Mouse (Mus musculus): ENCODE results near the gene Gm20517. TPM values are rescaled to one million over a fixed set of nuclear protein-coding genes. Genes with fewer than 3 reads are reported as not detected.

Gm20517 gene
- total and polyA plus RNA-seq, 3 experiments = 1.9 to 2.9 TPM; not detected in 1

DNA sequence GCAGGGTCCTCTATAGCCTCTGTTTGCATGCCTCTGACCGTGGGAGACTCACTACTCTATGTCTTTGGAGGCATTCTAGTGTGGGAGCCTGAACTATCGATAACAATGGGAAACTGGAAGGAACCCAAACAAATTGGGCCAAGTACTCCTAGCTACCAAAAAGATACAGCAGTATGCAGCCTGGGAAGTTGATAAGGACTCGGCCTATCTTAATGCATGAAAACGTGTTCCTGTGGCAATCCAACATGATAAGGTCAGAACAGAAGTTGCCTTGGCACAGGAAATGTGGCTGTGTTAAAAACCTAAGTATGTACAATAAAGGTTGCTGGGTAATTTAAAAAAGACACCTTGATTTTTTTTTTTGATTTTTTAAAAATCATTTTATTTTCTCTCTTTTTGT, 109.8 kb downstream of the Gm20517 start (continued):
- 0 out of 2 replicates have a peak, but pooled peaks have one; percentile 43 for TF ChIP-seq MAX (IDR thresholded peaks at IDR 0.05; ENCODE audit: low read length)

DNA sequence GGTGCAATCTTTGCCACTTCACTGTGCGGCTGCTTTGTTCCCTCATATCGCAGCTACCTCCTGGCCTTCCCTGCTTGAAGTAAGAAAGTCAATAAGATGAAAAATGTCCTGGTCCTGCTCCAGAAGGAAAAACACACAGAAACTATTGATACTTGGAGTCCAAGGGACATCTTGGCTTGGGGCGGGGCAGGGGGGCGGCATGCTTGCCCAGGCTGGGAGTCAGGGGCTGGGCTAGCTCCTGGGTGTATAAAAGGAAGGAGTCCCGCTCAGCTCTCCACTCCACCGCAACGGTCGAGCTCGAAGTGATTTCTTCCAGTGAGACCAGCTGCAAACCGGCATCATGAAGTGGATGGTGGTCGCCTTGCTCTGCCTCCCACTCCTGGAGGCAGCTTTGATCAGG, 115.2 kb downstream of the Gm20517 start, which contains the start of gene Pgc:
Gene Pgc (plus strand): TSS at position 277 of the 400 bp plus-strand sequence.
- H3K79me2 ChIP-seq (ENCODE audit: control insufficient read depth, insufficient read depth, low read length, poor library complexity) = no peaks in the 10 kb centered on the region
- H3K27me3 ChIP-seq (ENCODE audit: control insufficient read depth in 1 of 2, insufficient read depth in 2 of 2, low read length in 2 of 2) = peaks cover 0 to 4% of the 10 kb centered on the region in 2 experiments
- no peaks in the 10 kb centered on the region for H3K36me3 ChIP-seq (ENCODE audit: control insufficient read depth in 1 of 2, insufficient read depth in 2 of 2, low read length in 2 of 2)
- H3K9me3 ChIP-seq (replicated peaks; ENCODE audit: insufficient read depth, low read length) = no peaks in the 10 kb centered on the region
- H3K9ac ChIP-seq (ENCODE audit: control insufficient read depth, low read depth, low read length, poor library complexity, severe bottlenecking) = no peak within 1 kb of the TSS
- no peak for DNase-seq (ENCODE audit: low read depth, low spot score)
- 0 out of 4 replicates have a peak, but pooled peaks cover 0 to 8% of the 10 kb centered on the region in 2 experiments for H3K4me1 ChIP-seq (ENCODE audit: control insufficient read depth in 1 of 2, insufficient read depth in 2 of 2, low read length in 2 of 2)
- no peak within 1 kb of the TSS for H3K4me3 ChIP-seq (ENCODE audit: control insufficient read depth in 1 of 2, insufficient read depth in 1 of 2, low read depth in 2 of 2, low read length in 2 of 2)
- no peak within 1 kb of the TSS for H3K27ac ChIP-seq (ENCODE audit: control insufficient read depth, low read depth, low read length)
- TF ChIP-seq TAL1 (IDR thresholded peaks at IDR 0.05; ENCODE audit: low read length) (no peak), ZC3H11A (IDR thresholded peaks at IDR 0.05; ENCODE audit: low read depth, low read length) (no peak), UBTF (IDR thresholded peaks at IDR 0.05; ENCODE audit: borderline replicate concordance, insufficient read depth, low read depth, low read length) (no peak), POLR2AphosphoS5 (IDR thresholded peaks at IDR 0.05; ENCODE audit: borderline replicate concordance, low read depth, low read length) (no peak), GABPA (IDR thresholded peaks at IDR 0.05; ENCODE audit: low read depth, low read length) (no peak), CHD2 (IDR thresholded peaks at IDR 0.05; ENCODE audit: low read length) (no peak), ETS1 (IDR thresholded peaks at IDR 0.05; ENCODE audit: low read depth, low read length) (no peak), MYC (IDR thresholded peaks at IDR 0.05; ENCODE audit: low read depth, low read length) (no peak), KAT2A (conservative IDR thresholded peaks at IDR 0.05; ENCODE audit: low read depth, low read length) (no peak), CTCF (IDR thresholded peaks at IDR 0.05 in 2 of 3, conservative IDR thresholded peaks at IDR 0.05 in 1 of 3; ENCODE audit: control insufficient read depth in 1 of 3, insufficient read depth in 1 of 3, low read depth in 2 of 3, low read length in 3 of 3, poor library complexity in 1 of 3, severe bottlenecking in 1 of 3) (no peak), MAFK (IDR thresholded peaks at IDR 0.05; ENCODE audit: borderline replicate concordance, low read depth, low read length) (no peak), POLR2A (IDR thresholded peaks at IDR 0.05; ENCODE audit: control insufficient read depth in 1 of 2, insufficient read depth in 1 of 2, low read depth in 1 of 2, low read length in 2 of 2, poor library complexity in 1 of 2) (no peak), E2F4 (IDR thresholded peaks at IDR 0.05; ENCODE audit: borderline replicate concordance, low read depth, low read length) (no peak), TBP (IDR thresholded peaks at IDR 0.05; ENCODE audit: low read depth, low read length) (no peak)

DNA sequence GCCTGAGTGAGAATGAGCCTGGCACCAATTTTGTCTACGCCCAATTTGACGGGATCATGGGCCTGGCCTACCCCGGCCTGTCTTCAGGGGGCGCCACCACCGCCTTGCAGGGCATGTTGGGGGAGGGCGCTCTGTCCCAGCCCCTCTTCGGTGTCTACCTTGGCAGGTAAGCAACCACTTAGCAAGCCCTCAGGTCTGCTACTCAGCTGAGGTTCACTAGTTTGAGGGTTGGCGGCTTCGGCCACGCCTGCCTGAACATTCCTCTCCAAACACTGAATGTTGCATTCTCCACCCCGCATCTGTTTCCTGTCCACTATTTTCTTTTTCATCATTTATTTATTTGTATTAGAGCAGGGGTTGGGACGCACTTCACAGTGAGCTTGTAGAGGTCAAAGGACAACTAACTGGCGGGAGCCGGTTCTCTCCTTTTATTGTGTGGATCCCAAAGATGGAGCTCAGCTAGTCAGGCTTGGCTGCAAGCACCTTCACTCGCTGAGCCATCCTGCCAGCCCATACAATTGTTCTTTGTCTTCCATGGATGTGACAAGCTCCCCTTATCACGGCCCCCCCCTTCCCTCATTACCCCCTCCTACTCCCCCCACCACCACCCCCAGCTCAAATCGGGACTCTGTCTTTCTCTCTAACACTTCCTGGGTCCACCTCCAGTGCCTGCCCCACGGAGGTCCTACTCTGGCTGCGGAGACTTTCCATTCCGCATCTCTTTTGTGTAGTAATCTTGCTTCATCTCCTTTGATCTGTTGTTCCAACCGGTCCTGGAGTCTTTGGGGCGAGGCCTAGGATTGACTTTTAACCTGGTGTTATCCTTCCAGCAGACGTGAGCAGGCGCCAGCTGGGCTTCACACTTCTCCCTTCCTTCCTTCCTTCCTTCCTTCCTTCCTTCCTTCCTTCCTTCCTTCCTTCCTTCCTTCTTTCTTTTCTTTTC, 119.5 kb downstream of the Gm20517 start:
- TF ChIP-seq CTCF (IDR thresholded peaks at IDR 0.05 in 2 of 3, conservative IDR thresholded peaks at IDR 0.05 in 1 of 3; ENCODE audit: control insufficient read depth in 1 of 3, insufficient read depth in 1 of 3, low read depth in 2 of 3, low read length in 3 of 3, poor library complexity in 1 of 3, severe bottlenecking in 1 of 3) (peak; percentile 4 to 49 (median 22); a peak in 3 of 6 replicates), POLR2AphosphoS5 (IDR thresholded peaks at IDR 0.05; ENCODE audit: borderline replicate concordance, low read depth, low read length) (no peak)
- no peak for DNase-seq (ENCODE audit: low read depth, low spot score)
- H3K4me3 ChIP-seq (ENCODE audit: control insufficient read depth in 1 of 2, insufficient read depth in 1 of 2, low read depth in 2 of 2, low read length in 2 of 2) = no peak overlapping the region
- no peaks in the 10 kb centered on the region for H3K79me2 ChIP-seq (ENCODE audit: control insufficient read depth, insufficient read depth, low read length, poor library complexity)
- H3K9ac ChIP-seq (ENCODE audit: control insufficient read depth, low read depth, low read length, poor library complexity, severe bottlenecking) = no peak overlapping the region
- H3K27me3 ChIP-seq (ENCODE audit: control insufficient read depth in 1 of 2, insufficient read depth in 2 of 2, low read length in 2 of 2) = peaks cover 0 to 4% of the 10 kb centered on the region in 2 experiments
- H3K27ac ChIP-seq (ENCODE audit: control insufficient read depth, low read depth, low read length) = no peak overlapping the region
- H3K36me3 ChIP-seq (ENCODE audit: control insufficient read depth in 1 of 2, insufficient read depth in 2 of 2, low read length in 2 of 2) = no peaks in the 10 kb centered on the region; a peak in 1 of 4 replicates
- H3K4me1 ChIP-seq (ENCODE audit: control insufficient read depth in 1 of 2, insufficient read depth in 2 of 2, low read length in 2 of 2) = peaks cover 0 to 17% of the 10 kb centered on the region in 2 experiments; a peak in 1 of 4 replicates
- no peaks in the 10 kb centered on the region for H3K9me3 ChIP-seq (replicated peaks; ENCODE audit: insufficient read depth, low read length)

Other genes starting within 250 kb of the Gm20517 start
- gene Mrps10, start 242.7 kb upstream of the Gm20517 start, total RNA-seq (2012; rRNA removed) = 75.2 and 78.9 TPM in 2 replicates
- 100 to 1,000 TPM; 107 to 442 TPM for gene Mrps10, start 242.7 kb upstream of the Gm20517 start, polyA plus RNA-seq (2012; ENCODE audit: insufficient read depth in 1 of 2, insufficient read length in 2 of 2, low read depth in 1 of 2, low replicate concordance in 2 of 2, missing spikeins in 1 of 2)
- gene Guca1b, start 226.2 kb upstream of the Gm20517 start, total RNA-seq (2012; rRNA removed) = 0.85 and 1.3 TPM in 2 replicates
- gene Guca1b, start 226.2 kb upstream of the Gm20517 start, polyA plus RNA-seq (2012; ENCODE audit: insufficient read depth in 1 of 2, insufficient read length in 2 of 2, low read depth in 1 of 2, low replicate concordance in 2 of 2, missing spikeins in 1 of 2) = 1 to 10 TPM in 1 of 2 experiments, not detected in 1; 3.1 TPM
- gene Guca1a, start 211.0 kb upstream of the Gm20517 start, total RNA-seq (2012; rRNA removed) = 1.5 and 2.3 TPM in 2 replicates
- gene Guca1a, start 211.0 kb upstream of the Gm20517 start, polyA plus RNA-seq (2012; ENCODE audit: insufficient read depth in 1 of 2, insufficient read length in 2 of 2, low read depth in 1 of 2, low replicate concordance in 2 of 2, missing spikeins in 1 of 2) = 1 to 10 TPM in 1 of 2 experiments, not detected in 1; 3.2 TPM
- not detected in 2 replicates for gene AI661453, start 175.0 kb upstream of the Gm20517 start, total RNA-seq (2012; rRNA removed)
- not detected for gene AI661453, start 175.0 kb upstream of the Gm20517 start, polyA plus RNA-seq (2012; ENCODE audit: insufficient read depth in 1 of 2, insufficient read length in 2 of 2, low read depth in 1 of 2, low replicate concordance in 2 of 2, missing spikeins in 1 of 2)
- not detected in 2 replicates for gene 1700001C19Rik, start 174.2 kb upstream of the Gm20517 start, total RNA-seq (2012; rRNA removed)
- gene 1700001C19Rik, start 174.2 kb upstream of the Gm20517 start, polyA plus RNA-seq (2012; ENCODE audit: insufficient read depth in 1 of 2, insufficient read length in 2 of 2, low read depth in 1 of 2, low replicate concordance in 2 of 2, missing spikeins in 1 of 2) = not detected
- 14.4 and 15.2 TPM in 2 replicates for gene Taf8, start 109.3 kb upstream of the Gm20517 start, total RNA-seq (2012; rRNA removed)
- 10 to 100 TPM in 1 of 2 experiments, not detected in 1; 25.7 TPM for gene Taf8, start 109.3 kb upstream of the Gm20517 start, polyA plus RNA-seq (2012; ENCODE audit: insufficient read depth in 1 of 2, insufficient read length in 2 of 2, low read depth in 1 of 2, low replicate concordance in 2 of 2, missing spikeins in 1 of 2)
- gene Ccnd3, start 106.5 kb upstream of the Gm20517 start, total RNA-seq (2012; rRNA removed) = 143 TPM in 2 replicates
- gene Ccnd3, start 106.5 kb upstream of the Gm20517 start, polyA plus RNA-seq (2012; ENCODE audit: insufficient read depth in 1 of 2, insufficient read length in 2 of 2, low read depth in 1 of 2, low replicate concordance in 2 of 2, missing spikeins in 1 of 2) = 100 to 1,000 TPM in 1 of 2 experiments, not detected in 1; 568 TPM
- gene Bysl, start 97 bp upstream of the Gm20517 start, total RNA-seq (2012; rRNA removed) = 60.2 and 69.3 TPM in 2 replicates
- gene Bysl, start 97 bp upstream of the Gm20517 start, polyA plus RNA-seq (2012; ENCODE audit: insufficient read depth in 1 of 2, insufficient read length in 2 of 2, low read depth in 1 of 2, low replicate concordance in 2 of 2, missing spikeins in 1 of 2) = 10 to 100 TPM in 1 of 2 experiments, not detected in 1; 85.4 TPM
- gene Med20, start within 50 bp of the Gm20517 start, total RNA-seq (2012; rRNA removed) = 45.9 and 62.6 TPM in 2 replicates
- gene Med20, start within 50 bp of the Gm20517 start, polyA plus RNA-seq (2012; ENCODE audit: insufficient read depth in 1 of 2, insufficient read length in 2 of 2, low read depth in 1 of 2, low replicate concordance in 2 of 2, missing spikeins in 1 of 2) = 10 to 100 TPM in 1 of 2 experiments, not detected in 1; 45.7 TPM
- gene Usp49, start 19.1 kb downstream of the Gm20517 start, total RNA-seq (2012; rRNA removed) = 5.2 and 5.5 TPM in 2 replicates
- 10 to 100 TPM in 1 of 2 experiments, not detected in 1; 16.1 TPM for gene Usp49, start 19.1 kb downstream of the Gm20517 start, polyA plus RNA-seq (2012; ENCODE audit: insufficient read depth in 1 of 2, insufficient read length in 2 of 2, low read depth in 1 of 2, low replicate concordance in 2 of 2, missing spikeins in 1 of 2)
- 66.5 and 67.6 TPM in 2 replicates for gene Tomm6, start 76.8 kb downstream of the Gm20517 start, total RNA-seq (2012; rRNA removed)
- 100 to 1,000 TPM in 1 of 2 experiments, not detected in 1; 577 TPM for gene Tomm6, start 76.8 kb downstream of the Gm20517 start, polyA plus RNA-seq (2012; ENCODE audit: insufficient read depth in 1 of 2, insufficient read length in 2 of 2, low read depth in 1 of 2, low replicate concordance in 2 of 2, missing spikeins in 1 of 2)
- gene Frs3, start 77.4 kb downstream of the Gm20517 start, total RNA-seq (2012; rRNA removed) = 1.5 and 2.7 TPM in 2 replicates
- 1 to 10 TPM in 1 of 2 experiments, not detected in 1; 4.4 TPM for gene Frs3, start 77.4 kb downstream of the Gm20517 start, polyA plus RNA-seq (2012; ENCODE audit: insufficient read depth in 1 of 2, insufficient read length in 2 of 2, low read depth in 1 of 2, low replicate concordance in 2 of 2, missing spikeins in 1 of 2)
- 0.56 and 0.81 TPM in 2 replicates for gene Gm21981, start 82.9 kb downstream of the Gm20517 start, total RNA-seq (2012; rRNA removed)
- gene Gm21981, start 82.9 kb downstream of the Gm20517 start, polyA plus RNA-seq (2012; ENCODE audit: insufficient read depth in 1 of 2, insufficient read length in 2 of 2, low read depth in 1 of 2, low replicate concordance in 2 of 2, missing spikeins in 1 of 2) = under 1 TPM in 1 of 2 experiments, not detected in 1; 0.71 TPM
- gene Prickle4, start 83.1 kb downstream of the Gm20517 start, total RNA-seq (2012; rRNA removed) = 0.23 TPM in 1 of 2 replicates, not detected in the other
- 1 to 10 TPM in 1 of 2 experiments, not detected in 1; 4.3 TPM for gene Prickle4, start 83.1 kb downstream of the Gm20517 start, polyA plus RNA-seq (2012; ENCODE audit: insufficient read depth in 1 of 2, insufficient read length in 2 of 2, low read depth in 1 of 2, low replicate concordance in 2 of 2, missing spikeins in 1 of 2)
- not detected in 2 replicates for gene Pgc, start 115.3 kb downstream of the Gm20517 start, total RNA-seq (2012; rRNA removed)
- not detected for gene Pgc, start 115.3 kb downstream of the Gm20517 start, polyA plus RNA-seq (2012; ENCODE audit: insufficient read depth in 1 of 2, insufficient read length in 2 of 2, low read depth in 1 of 2, low replicate concordance in 2 of 2, missing spikeins in 1 of 2)
- 14.7 and 16.4 TPM in 2 replicates for gene Tfeb, start 125.4 kb downstream of the Gm20517 start, total RNA-seq (2012; rRNA removed)
- 10 to 100 TPM in 1 of 2 experiments, not detected in 1; 22.8 TPM for gene Tfeb, start 125.4 kb downstream of the Gm20517 start, polyA plus RNA-seq (2012; ENCODE audit: insufficient read depth in 1 of 2, insufficient read length in 2 of 2, low read depth in 1 of 2, low replicate concordance in 2 of 2, missing spikeins in 1 of 2)
- gene Mdfi, start 223.1 kb downstream of the Gm20517 start, total RNA-seq (2012; rRNA removed) = not detected in 2 replicates
- gene Mdfi, start 223.1 kb downstream of the Gm20517 start, polyA plus RNA-seq (2012; ENCODE audit: insufficient read depth in 1 of 2, insufficient read length in 2 of 2, low read depth in 1 of 2, low replicate concordance in 2 of 2, missing spikeins in 1 of 2) = not detected